Mouse (Mus musculus) embryonic facial prominence, embryonic 12.5 days (tissue): ENCODE data around the gene Cct5. TPM values are rescaled to one million over a fixed set of nuclear protein-coding genes. Genes with fewer than 3 reads are reported as not detected.
"Not testable (repeated sequence)": the region's sequence is repeated elsewhere in the genome, so short reads cannot be mapped to it uniquely, and the experiment has no call there.

Experiments
- ATAC-seq: fragments of 200-750 bp; cut with Nextera tagmentation; 2 replicates; pipeline ENCODE4 v1.8.0; 2017; ENCODE audit not compliant: insufficient number of reproducible peaks, insufficient read depth, low FRiP score, low TSS enrichment
- H3K27ac ChIP-seq: fragments of 300-500 bp; sonication (generic); 2 replicates; pipeline ENCODE4 v1.5.1; 2016; ENCODE audit warnings: mild to moderate bottlenecking
- H3K27me3 ChIP-seq: fragments of 300-500 bp; sonication (generic); 2 replicates; pipeline ENCODE4 v1.6.1; 2016; ENCODE audit warnings: mild to moderate bottlenecking, moderate library complexity
- H3K36me3 ChIP-seq: fragments of 300-500 bp; sonication (generic); 2 replicates; pipeline ENCODE4 v1.6.1; 2016; ENCODE audit warnings: mild to moderate bottlenecking
- H3K4me1 ChIP-seq: fragments of 300-500 bp; sonication (generic); 2 replicates; pipeline ENCODE4 v1.6.1; 2016
- H3K4me2 ChIP-seq: fragments of 300-500 bp; sonication (generic); replicated peaks from 2 replicates; pipeline ENCODE4 v1.6.1; 2016; ENCODE audit warnings: mild to moderate bottlenecking, moderate library complexity
- H3K4me3 ChIP-seq: fragments of 300-500 bp; sonication (generic); 2 replicates; pipeline ENCODE4 v1.5.1; 2016; ENCODE audit warnings: mild to moderate bottlenecking
- H3K9ac ChIP-seq: fragments of 300-500 bp; sonication (generic); 2 replicates; pipeline ENCODE4 v1.6.1; 2016; ENCODE audit warnings: mild to moderate bottlenecking, moderate library complexity
- H3K9me3 ChIP-seq: fragments of 300-500 bp; sonication (generic); 2 replicates; pipeline ENCODE4 v1.6.1; 2016; ENCODE audit warnings: mild to moderate bottlenecking, moderate library complexity
- WGBS: fragments of 180-500 bp; shearing (Covaris S2); methylation state at CpG from one replicate; pipeline ENCODE4 v1.1.7; 2016; 5-methylcytosine and 5-hydroxymethylcytosine counted together
- polyA plus RNA-seq: library from polyadenylated mRNA; unstranded; fragments of >200 nt; fragmentation: Nextera tagmentation; extraction: Ambion mirVana; gene quantifications from 2 replicates; pipeline ENCODE4 v1.2.1, GENCODE M21; 2016

Cct5 gene
- polyA plus RNA-seq, 1 experiment from 2014 or later = 614 TPM

- no peak overlapping the region for H3K4me3 ChIP-seq
- 88% methylated on average over 7 of the region's 7 CpGs for WGBS
- peaks cover 67% of the 10 kb centered on the region for H3K36me3 ChIP-seq
- no peaks in the 10 kb centered on the region for H3K27me3 ChIP-seq
- no peak for ATAC-seq
- H3K9me3 ChIP-seq = no peaks in the 10 kb centered on the region
- no peak overlapping the region for H3K4me2 ChIP-seq
- no peak overlapping the region for H3K9ac ChIP-seq
- H3K27ac ChIP-seq = no peak overlapping the region
- peaks cover 13% of the 10 kb centered on the region for H3K4me1 ChIP-seq
Measured at GRCm38 (mm10) chr15:31595651-31596050, 6.0 kb downstream of the Cct5 start.

- Histone ChIP-seq H3K4me2 (no peak overlapping the region), H3K27ac (no peak overlapping the region), H3K9me3 (no peaks in the 10 kb centered on the region), H3K27me3 (no peaks in the 10 kb centered on the region), H3K36me3 (peaks cover 81% of the 10 kb centered on the region), H3K9ac (no peak overlapping the region), H3K4me3 (no peak overlapping the region), H3K4me1 (peaks cover 2% of the 10 kb centered on the region)
- ATAC-seq = no peak
- 96% methylated on average over 14 of the region's 14 CpGs for WGBS
Measured at GRCm38 (mm10) chr15:31594260-31594659, 7.3 kb downstream of the Cct5 start.

GRCm38 (mm10) chr15:31592531-31592930 lies 9.1 kb downstream of the Cct5 start:
- H3K4me3 ChIP-seq = no peak overlapping the region
- no peaks in the 10 kb centered on the region for H3K4me1 ChIP-seq
- H3K9ac ChIP-seq = no peak overlapping the region
- WGBS = 90% methylated on average over 8 of the region's 8 CpGs
- no peak overlapping the region for H3K4me2 ChIP-seq
- H3K36me3 ChIP-seq = peaks cover 84% of the 10 kb centered on the region
- no peaks in the 10 kb centered on the region for H3K9me3 ChIP-seq
- no peak for ATAC-seq
- no peaks in the 10 kb centered on the region for H3K27me3 ChIP-seq
- H3K27ac ChIP-seq = no peak overlapping the region

GRCm38 (mm10) chr15:31590176-31590575 lies 11.4 kb downstream of the Cct5 start:
- WGBS = 90% methylated on average over 5 of the region's 5 CpGs
- H3K36me3 ChIP-seq = peaks cover 63% of the 10 kb centered on the region

GRCm38 (mm10) chr15:31588989-31589640 lies 12.5 kb downstream of the Cct5 start:
- Histone ChIP-seq H3K4me1 (no peaks in the 10 kb centered on the region), H3K9me3 (no peaks in the 10 kb centered on the region), H3K27ac (no peak overlapping the region), H3K9ac (no peak overlapping the region), H3K4me2 (no peak overlapping the region), H3K4me3 (no peak overlapping the region), H3K27me3 (no peaks in the 10 kb centered on the region), H3K36me3 (peaks cover 53% of the 10 kb centered on the region)
- 63% methylated on average over 8 of the region's 8 CpGs for WGBS
- ATAC-seq = no peak

More at GRCm38 (mm10) chr15:31590176-31590575, 11.4 kb downstream of the Cct5 start:
- H3K4me3 ChIP-seq = no peak overlapping the region
- no peak overlapping the region for H3K4me2 ChIP-seq
- no peaks in the 10 kb centered on the region for H3K27me3 ChIP-seq
- no peak for ATAC-seq
- no peaks in the 10 kb centered on the region for H3K4me1 ChIP-seq
- no peak overlapping the region for H3K27ac ChIP-seq
- H3K9ac ChIP-seq = no peak overlapping the region
- no peaks in the 10 kb centered on the region for H3K9me3 ChIP-seq

- H3K4me2 ChIP-seq = no peak overlapping the region
- H3K9me3 ChIP-seq = no peaks in the 10 kb centered on the region
- WGBS = 74% methylated on average over 2 of the region's 2 CpGs
- H3K27me3 ChIP-seq = no peaks in the 10 kb centered on the region
- no peak overlapping the region for H3K4me3 ChIP-seq
- ATAC-seq = no peak
- no peaks in the 10 kb centered on the region for H3K4me1 ChIP-seq
- no peak overlapping the region for H3K27ac ChIP-seq
- H3K36me3 ChIP-seq = peaks cover 40% of the 10 kb centered on the region
- H3K9ac ChIP-seq = no peak overlapping the region
Measured at GRCm38 (mm10) chr15:31587789-31588188, 13.8 kb downstream of the Cct5 start.

- WGBS = 10% methylated on average over 4 of the region's 4 CpGs
- ATAC-seq = no peak
- no peaks in the 10 kb centered on the region for H3K9me3 ChIP-seq
- H3K9ac ChIP-seq = no peak overlapping the region
- H3K27ac ChIP-seq = no peak overlapping the region
- no peaks in the 10 kb centered on the region for H3K27me3 ChIP-seq
- H3K4me1 ChIP-seq = no peaks in the 10 kb centered on the region
- H3K4me2 ChIP-seq = no peak overlapping the region
- H3K4me3 ChIP-seq = no peak overlapping the region
- peaks cover 27% of the 10 kb centered on the region for H3K36me3 ChIP-seq
Measured at GRCm38 (mm10) chr15:31586519-31586918, 15.1 kb downstream of the Cct5 start.

- WGBS = 87% methylated on average over 5 of the region's 5 CpGs
- Histone ChIP-seq H3K4me2 (no peak overlapping the region), H3K9ac (no peak overlapping the region), H3K27ac (no peak overlapping the region), H3K4me3 (no peak overlapping the region), H3K9me3 (no peaks in the 10 kb centered on the region), H3K27me3 (no peaks in the 10 kb centered on the region), H3K4me1 (no peaks in the 10 kb centered on the region), H3K36me3 (peaks cover 23% of the 10 kb centered on the region)
- ATAC-seq = no peak
Measured at GRCm38 (mm10) chr15:31586088-31586487, 15.5 kb downstream of the Cct5 start.

GRCm38 (mm10) chr15:31585238-31585637 lies 16.4 kb downstream of the Cct5 start:
- Histone ChIP-seq H3K9ac (no peak overlapping the region), H3K36me3 (peaks cover 14% of the 10 kb centered on the region), H3K27me3 (no peaks in the 10 kb centered on the region), H3K27ac (no peak overlapping the region), H3K4me1 (no peaks in the 10 kb centered on the region), H3K9me3 (no peaks in the 10 kb centered on the region), H3K4me3 (no peak overlapping the region), H3K4me2 (no peak overlapping the region)
- WGBS = 80% methylated on average over 7 of the region's 7 CpGs
- no peak for ATAC-seq

- Histone ChIP-seq H3K4me2 (no peak overlapping the region), H3K4me3 (no peak overlapping the region), H3K27ac (no peak overlapping the region), H3K27me3 (no peaks in the 10 kb centered on the region), H3K9ac (no peak overlapping the region), H3K36me3 (no peaks in the 10 kb centered on the region), H3K9me3 (no peaks in the 10 kb centered on the region), H3K4me1 (no peaks in the 10 kb centered on the region)
- 89% methylated on average over 13 of the region's 13 CpGs for WGBS
- ATAC-seq = no peak
Measured at GRCm38 (mm10) chr15:31583304-31584085, 18.1 kb downstream of the Cct5 start.

- not testable (repeated sequence) for H3K4me1 ChIP-seq, H3K9me3 ChIP-seq, H3K4me3 ChIP-seq, ATAC-seq, H3K27me3 ChIP-seq, H3K27ac ChIP-seq, H3K4me2 ChIP-seq, H3K36me3 ChIP-seq, H3K9ac ChIP-seq
- WGBS = 87% methylated on average over 2 of the region's 2 CpGs
Measured at GRCm38 (mm10) chr15:31581086-31581485, 20.5 kb downstream of the Cct5 start.

GRCm38 (mm10) chr15:31576076-31576475 lies 25.5 kb downstream of the Cct5 start:
- ATAC-seq = no peak
- H3K9ac ChIP-seq = no peak overlapping the region
- 64% methylated on average over 5 of the region's 5 CpGs for WGBS
- no peaks in the 10 kb centered on the region for H3K9me3 ChIP-seq
- 0 out of 2 replicates have a peak, but pooled peaks cover 4% of the 10 kb centered on the region for H3K4me1 ChIP-seq
- H3K36me3 ChIP-seq = no peaks in the 10 kb centered on the region
- no peak overlapping the region for H3K4me2 ChIP-seq
- H3K4me3 ChIP-seq = no peak overlapping the region
- H3K27me3 ChIP-seq = no peaks in the 10 kb centered on the region
- H3K27ac ChIP-seq = no peak overlapping the region
